Mouse (Mus musculus): ENCODE data around the gene Dpp9. TPM values are rescaled to one million over a fixed set of nuclear protein-coding genes. Genes with fewer than 3 reads are reported as not detected.

Dpp9 gene
- polyA plus RNA-seq, 1 experiment from 2014 or later, result 43.0 TPM

DNA sequence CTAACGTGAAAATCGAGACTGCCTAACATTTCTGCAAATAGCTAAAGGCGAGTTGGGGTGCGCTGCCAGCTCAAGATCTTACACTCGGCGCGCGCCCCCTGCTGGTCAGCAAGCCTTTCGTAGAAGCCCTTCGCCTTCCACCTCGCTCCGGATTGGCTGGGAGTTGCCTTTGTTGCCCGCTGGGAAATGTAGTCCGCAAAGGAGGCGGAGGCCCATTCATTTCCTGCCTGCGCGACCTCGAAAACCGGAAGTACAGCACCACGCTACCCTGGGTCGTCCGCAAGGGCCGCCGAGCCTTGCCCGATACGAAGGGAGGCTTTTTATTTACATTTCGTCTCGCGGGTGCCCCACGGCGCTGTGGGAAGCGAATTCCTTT, 37.1 kb upstream of the Dpp9 start:
- Histone ChIP-seq H3K4me3 (peak overlapping the region; percentile 74), H3K27ac (peak overlapping the region; percentile 86), H3K36me3 (peaks cover 32% of the 10 kb centered on the region), H3K27me3 (ENCODE audit: insufficient read depth, poor library complexity, severe bottlenecking) (no peaks in the 10 kb centered on the region), H3K4me1 (replicated peaks) (peaks cover 44% of the 10 kb centered on the region), H3K9me3 (no peaks in the 10 kb centered on the region)
- under 1% methylated on average over 32 of the region's 32 CpGs for WGBS
- peak; percentile 98 for DNase-seq (ENCODE audit: low spot score)

DNA sequence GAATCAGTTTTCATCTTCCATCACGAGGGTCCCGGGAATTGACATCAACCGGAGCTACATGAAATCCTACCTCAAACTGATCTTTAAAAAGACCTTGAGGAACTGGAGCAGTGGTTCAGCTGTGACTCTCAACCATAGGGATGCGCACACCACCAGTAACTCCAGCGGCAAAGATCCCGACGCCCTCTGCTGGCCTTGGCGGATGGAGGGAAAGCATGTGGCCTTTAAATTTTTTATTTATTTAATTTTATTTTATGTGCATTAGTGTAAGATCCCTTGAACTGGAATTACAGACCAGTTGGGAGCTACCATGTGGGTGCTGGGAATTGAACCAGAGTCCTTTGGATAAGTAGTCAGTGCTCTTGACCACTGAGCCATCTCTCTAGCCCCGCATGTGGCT, 36.7 kb upstream of the Dpp9 start:
- Histone ChIP-seq H3K27ac (peak overlapping the region; percentile 86; the same call in 1 of the 2 replicates), H3K9me3 (no peaks in the 10 kb centered on the region), H3K36me3 (peaks cover 28% of the 10 kb centered on the region), H3K4me3 (peak overlapping the region; percentile 74), H3K4me1 (replicated peaks) (peaks cover 48% of the 10 kb centered on the region), H3K27me3 (ENCODE audit: insufficient read depth, poor library complexity, severe bottlenecking) (no peaks in the 10 kb centered on the region)
- no peak for DNase-seq (ENCODE audit: low spot score)
- 19% methylated on average over 9 of the region's 9 CpGs for WGBS

DNA sequence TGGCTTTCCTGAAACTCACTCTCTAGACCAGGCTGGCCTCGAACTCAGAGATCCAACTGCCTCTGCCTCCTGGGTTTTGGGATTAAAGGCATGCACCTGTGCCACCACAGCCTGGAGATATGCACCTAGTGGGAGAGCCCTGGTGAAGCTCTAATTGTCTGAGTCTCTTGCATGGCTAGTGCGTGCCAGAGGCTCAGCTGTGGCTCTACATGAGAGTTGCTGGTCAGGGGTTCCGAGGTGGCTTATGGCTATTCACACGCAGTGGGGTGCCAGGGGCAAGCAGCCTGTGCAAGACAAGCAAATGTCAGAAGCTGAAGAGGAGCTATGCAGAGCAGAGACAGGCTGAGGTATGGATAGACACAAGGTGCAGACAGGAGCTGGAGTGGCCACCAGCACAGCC, 36.0 kb upstream of the Dpp9 start:
- Histone ChIP-seq H3K4me1 (replicated peaks) (peaks cover 43% of the 10 kb centered on the region), H3K4me3 (no peak overlapping the region), H3K9me3 (no peaks in the 10 kb centered on the region), H3K36me3 (peaks cover 20% of the 10 kb centered on the region), H3K27ac (no peak overlapping the region), H3K27me3 (ENCODE audit: insufficient read depth, poor library complexity, severe bottlenecking) (no peaks in the 10 kb centered on the region)
- 84% methylated on average over 4 of the region's 4 CpGs for WGBS
- no peak for DNase-seq (ENCODE audit: low spot score)

DNA sequence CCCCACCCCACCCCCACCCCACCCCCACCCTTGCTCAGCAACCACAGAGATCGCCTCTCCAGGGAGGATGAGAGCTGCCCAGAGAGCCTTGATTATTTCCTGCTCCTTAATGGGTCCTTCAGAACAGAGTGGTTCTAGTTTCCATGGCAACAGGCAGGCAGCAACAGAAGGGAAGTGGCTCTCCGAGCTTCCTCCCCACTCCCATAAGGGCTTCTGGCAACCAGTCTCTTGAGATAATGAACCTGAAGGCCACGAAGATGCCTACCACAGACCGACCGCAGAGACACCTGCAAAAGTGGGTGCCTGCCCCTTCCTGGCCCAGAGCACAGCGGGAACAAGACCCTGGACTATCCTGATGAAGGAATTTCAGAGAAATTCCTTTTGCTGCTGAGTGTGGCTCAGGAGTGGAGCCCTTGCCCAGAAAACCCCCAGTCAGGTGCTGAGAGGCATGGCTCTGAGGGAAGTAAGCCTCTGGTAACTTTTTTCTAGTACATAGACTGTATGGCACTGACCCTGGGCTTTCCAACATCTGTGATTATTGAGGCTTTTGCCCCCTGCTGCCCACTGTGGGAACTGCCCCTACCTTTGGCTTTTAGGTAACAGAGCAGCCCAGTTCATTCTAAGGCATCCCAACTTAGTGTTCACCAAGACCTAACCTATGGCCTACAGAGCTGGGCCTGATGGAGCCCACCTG, 32.6 kb upstream of the Dpp9 start:
- 28% methylated on average over 6 of the region's 6 CpGs for WGBS
- Histone ChIP-seq H3K4me1 (replicated peaks) (peaks cover 16% of the 10 kb centered on the region), H3K4me3 (0 out of 2 replicates have a peak overlapping the region, but pooled peaks have one; percentile 18), H3K27ac (0 out of 2 replicates have a peak overlapping the region, but pooled peaks have one; percentile 35), H3K9me3 (no peaks in the 10 kb centered on the region), H3K27me3 (ENCODE audit: insufficient read depth, poor library complexity, severe bottlenecking) (0 out of 2 replicates have a peak, but pooled peaks cover 3% of the 10 kb centered on the region), H3K36me3 (no peaks in the 10 kb centered on the region)
- peak; percentile 68 for DNase-seq (ENCODE audit: low spot score)

DNA sequence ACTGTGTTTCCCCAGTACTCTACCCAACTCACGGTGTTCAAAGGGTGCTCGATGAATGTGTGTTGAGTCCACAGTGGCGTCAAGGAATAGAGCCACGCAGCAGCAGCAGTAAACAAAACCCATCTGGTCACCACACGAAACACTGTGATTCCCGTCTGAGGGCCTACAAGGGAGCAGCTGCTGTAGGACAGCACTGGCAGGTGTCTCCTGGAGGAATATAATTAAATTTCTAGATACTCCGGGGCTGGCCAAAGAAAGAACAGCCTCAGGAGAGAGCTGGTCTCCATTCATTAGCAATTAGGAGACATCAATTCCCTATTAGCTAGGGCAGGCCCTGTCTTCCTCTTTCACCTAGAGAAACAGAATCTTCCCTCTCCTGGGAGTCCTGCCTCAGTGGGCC, 26.9 kb upstream of the Dpp9 start:
- H3K27ac ChIP-seq, result no peak overlapping the region
- 72% methylated on average over 7 of the region's 7 CpGs for WGBS
- H3K4me3 ChIP-seq, result no peak overlapping the region
- H3K27me3 ChIP-seq (ENCODE audit: insufficient read depth, poor library complexity, severe bottlenecking), result peaks cover 21% of the 10 kb centered on the region
- no peak for DNase-seq (ENCODE audit: low spot score)
- no peaks in the 10 kb centered on the region for H3K9me3 ChIP-seq
- H3K36me3 ChIP-seq, result no peaks in the 10 kb centered on the region
- peaks cover 10% of the 10 kb centered on the region for H3K4me1 ChIP-seq (replicated peaks)

DNA sequence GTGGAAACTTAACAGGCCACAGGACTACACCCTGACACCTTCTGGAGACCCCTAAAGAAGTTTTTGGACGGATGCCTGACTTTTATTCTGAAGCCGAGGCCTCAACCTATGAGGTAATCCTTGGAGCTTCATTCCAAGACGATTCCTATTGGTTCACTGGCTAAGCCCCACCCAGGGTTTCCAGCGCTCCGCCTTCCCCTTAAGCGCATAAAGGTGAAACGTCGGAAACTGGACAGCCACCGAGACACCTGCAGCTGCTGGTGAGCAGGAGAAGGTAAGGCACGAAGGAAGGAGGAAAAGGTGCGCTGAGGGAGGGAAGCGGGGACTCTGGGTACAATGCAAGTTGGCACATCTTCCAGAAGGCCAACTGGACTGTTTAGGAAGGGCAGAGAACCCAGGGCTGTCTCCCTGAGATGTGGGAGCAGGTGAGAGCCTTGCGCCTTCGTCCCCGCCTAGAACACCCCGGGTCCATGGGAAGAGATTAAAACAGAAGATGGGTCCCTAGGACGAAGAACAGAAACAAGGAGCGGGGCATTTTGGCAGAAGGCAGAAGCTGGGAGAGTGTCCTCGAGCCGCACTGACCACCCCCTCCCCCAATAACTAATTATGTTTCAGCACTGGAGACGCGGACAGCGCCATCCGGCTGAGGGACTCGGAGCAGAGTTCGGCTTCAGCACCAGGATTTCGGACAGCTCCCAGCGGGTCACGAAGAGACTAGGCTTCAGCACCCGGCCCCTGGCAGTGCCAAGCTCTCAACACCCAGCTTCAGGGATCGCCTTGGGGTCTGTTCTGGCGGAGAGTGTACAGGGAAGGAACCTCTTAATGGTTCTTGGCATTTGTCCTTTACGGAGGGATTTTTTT, 23.1 kb upstream of the Dpp9 start:
- peaks cover 20% of the 10 kb centered on the region for H3K27me3 ChIP-seq (ENCODE audit: insufficient read depth, poor library complexity, severe bottlenecking)
- H3K9me3 ChIP-seq, result no peaks in the 10 kb centered on the region
- 1% methylated on average over 33 of the region's 33 CpGs for WGBS
- H3K36me3 ChIP-seq, result no peaks in the 10 kb centered on the region
- peak overlapping the region; percentile 41 for H3K4me3 ChIP-seq
- peak; percentile 89 for DNase-seq (ENCODE audit: low spot score)
- H3K27ac ChIP-seq, result no peak overlapping the region
- H3K4me1 ChIP-seq (replicated peaks), result peaks cover 14% of the 10 kb centered on the region

DNA sequence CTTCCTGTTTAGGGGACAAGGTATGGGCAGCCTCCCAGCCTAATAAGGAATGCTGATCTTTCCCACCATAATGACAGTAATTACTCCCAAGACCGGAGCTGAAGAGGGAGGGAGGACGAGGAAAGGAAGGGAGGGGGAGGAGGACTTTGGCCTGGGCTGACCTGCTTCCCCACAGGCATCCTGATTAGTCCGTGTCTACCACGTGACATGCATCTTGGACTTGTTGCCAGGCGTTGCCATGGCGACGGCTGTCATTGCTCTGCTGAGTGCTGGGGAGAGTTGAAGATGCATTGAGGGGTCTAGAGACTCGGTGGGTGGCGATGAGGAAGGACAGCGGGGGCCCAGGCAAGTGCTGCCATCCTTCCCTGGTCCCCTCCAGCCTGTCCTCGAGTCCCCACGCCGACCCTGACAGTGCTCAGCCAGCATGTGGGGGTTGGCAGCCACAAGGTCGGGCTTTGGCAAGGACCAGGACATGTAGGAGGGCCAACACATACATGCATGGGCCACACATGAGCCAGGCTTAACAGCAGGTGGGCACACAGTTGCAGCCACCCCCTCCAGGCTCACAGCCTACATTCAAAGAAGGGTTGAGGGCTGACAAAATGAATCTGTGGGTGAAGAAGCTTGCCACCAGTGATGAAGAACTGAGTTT, 15.2 kb upstream of the Dpp9 start:
- Histone ChIP-seq H3K36me3 (no peaks in the 10 kb centered on the region), H3K9me3 (no peaks in the 10 kb centered on the region), H3K4me1 (replicated peaks) (peaks cover 19% of the 10 kb centered on the region), H3K27ac (no peak overlapping the region), H3K4me3 (peak overlapping the region; percentile 16; the same call in 1 of the 2 replicates), H3K27me3 (ENCODE audit: insufficient read depth, poor library complexity, severe bottlenecking) (no peaks in the 10 kb centered on the region)
- peak; percentile 81 for DNase-seq (ENCODE audit: low spot score)
- 2% methylated on average over 14 of the region's 14 CpGs for WGBS

DNA sequence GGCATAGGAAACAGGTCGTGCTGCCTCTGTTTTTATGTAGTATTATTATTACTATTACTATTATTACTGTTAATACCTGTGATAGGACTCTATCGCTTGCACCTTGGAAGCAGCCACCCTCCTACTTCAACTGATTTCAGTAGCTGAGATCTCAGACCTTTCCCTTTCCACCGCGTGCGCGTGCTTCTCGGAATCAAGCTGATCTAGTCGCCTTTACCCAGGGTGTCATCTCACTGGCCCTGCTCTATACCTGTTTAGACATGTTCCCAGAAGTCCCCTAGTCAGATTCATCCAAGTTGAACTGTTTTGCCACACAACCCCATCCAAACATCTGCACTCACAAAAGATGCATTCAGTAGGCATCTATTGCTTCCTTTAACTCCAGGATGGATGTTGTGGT, 14.7 kb upstream of the Dpp9 start:
- WGBS, result 60% methylated on average over 8 of the region's 8 CpGs

DNA sequence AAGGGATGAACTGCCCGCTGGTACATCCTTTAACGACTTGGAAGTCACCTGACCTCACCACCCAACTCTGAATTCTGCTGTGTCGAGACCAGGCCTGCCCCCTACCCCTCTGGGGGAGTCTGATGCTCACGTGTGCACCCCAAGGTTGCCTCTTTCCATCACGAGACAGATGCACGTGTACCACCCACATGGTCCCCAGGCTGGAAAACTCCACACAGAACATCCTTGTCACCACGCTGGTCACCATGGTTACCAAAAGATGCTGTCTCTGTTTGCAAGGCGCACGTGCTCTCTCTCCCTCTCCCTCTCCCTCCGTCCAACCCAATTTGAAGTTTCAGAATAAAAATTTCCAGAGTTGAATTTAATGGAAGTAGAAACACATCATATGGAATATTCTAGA, 11.2 kb upstream of the Dpp9 start:
- 64% methylated on average over 10 of the region's 10 CpGs for WGBS
- no peak for DNase-seq (ENCODE audit: low spot score)

More for the DNA sequence above, 14.7 kb upstream of the Dpp9 start:
- Histone ChIP-seq H3K36me3 (no peaks in the 10 kb centered on the region), H3K4me1 (replicated peaks) (peaks cover 19% of the 10 kb centered on the region), H3K4me3 (peak overlapping the region; percentile 16; the same call in 1 of the 2 replicates), H3K27ac (no peak overlapping the region), H3K9me3 (no peaks in the 10 kb centered on the region), H3K27me3 (ENCODE audit: insufficient read depth, poor library complexity, severe bottlenecking) (no peaks in the 10 kb centered on the region)
- no peak for DNase-seq (ENCODE audit: low spot score)

DNA sequence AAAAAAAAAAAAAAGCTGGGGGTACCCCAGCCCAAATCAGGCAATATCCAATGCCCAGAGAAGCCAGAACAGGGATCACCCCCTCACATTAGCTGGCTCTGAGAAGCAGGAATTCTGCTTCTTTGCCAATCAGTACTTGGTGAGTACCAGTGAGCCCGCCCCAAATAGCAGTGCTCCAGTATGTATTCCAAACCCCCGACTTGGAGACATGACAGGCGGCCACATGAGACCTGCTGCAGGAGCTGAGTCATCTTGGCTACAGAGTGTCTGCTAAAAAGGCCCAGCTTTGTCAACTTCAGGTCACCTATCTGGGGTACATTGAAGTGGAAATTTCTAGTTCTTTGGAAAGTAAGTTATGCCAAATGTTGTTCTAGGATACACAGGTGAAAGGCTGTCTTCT, 7.9 kb upstream of the Dpp9 start:
- no peak for DNase-seq (ENCODE audit: low spot score)
- H3K27me3 ChIP-seq (ENCODE audit: insufficient read depth, poor library complexity, severe bottlenecking), result no peaks in the 10 kb centered on the region
- no peak overlapping the region for H3K27ac ChIP-seq
- H3K36me3 ChIP-seq, result no peaks in the 10 kb centered on the region
- no peak overlapping the region for H3K4me3 ChIP-seq
- no peaks in the 10 kb centered on the region for H3K9me3 ChIP-seq
- H3K4me1 ChIP-seq (replicated peaks), result no peaks in the 10 kb centered on the region
- WGBS, result 73% methylated on average over 3 of the region's 3 CpGs

More for the DNA sequence above, 11.2 kb upstream of the Dpp9 start:
- H3K36me3 ChIP-seq, result no peaks in the 10 kb centered on the region
- no peaks in the 10 kb centered on the region for H3K9me3 ChIP-seq
- H3K27me3 ChIP-seq (ENCODE audit: insufficient read depth, poor library complexity, severe bottlenecking), result no peaks in the 10 kb centered on the region
- no peak overlapping the region for H3K4me3 ChIP-seq
- H3K27ac ChIP-seq, result no peak overlapping the region
- H3K4me1 ChIP-seq (replicated peaks), result peaks cover 12% of the 10 kb centered on the region

DNA sequence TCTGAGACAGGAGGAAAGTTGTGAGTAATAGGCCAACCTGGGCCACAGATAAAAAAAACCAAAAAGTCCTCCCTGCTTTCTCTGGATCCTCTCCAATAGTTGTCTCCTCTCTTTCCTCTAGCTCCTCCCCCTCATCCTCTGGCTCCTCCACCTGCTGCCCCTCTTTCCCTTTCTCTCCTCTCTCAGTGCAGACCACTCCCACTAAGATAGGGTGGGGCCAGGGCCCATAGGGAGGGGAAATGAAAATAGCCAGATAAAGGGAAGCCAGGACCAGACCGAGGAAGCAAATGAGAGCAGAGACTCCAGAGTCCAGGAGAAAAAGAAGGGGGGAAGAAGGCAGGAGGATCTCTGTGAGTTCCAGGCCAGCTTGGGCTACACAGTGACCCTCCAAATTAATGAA, 6.2 kb upstream of the Dpp9 start:
- H3K36me3 ChIP-seq, result no peaks in the 10 kb centered on the region
- H3K4me1 ChIP-seq (replicated peaks), result peaks cover 3% of the 10 kb centered on the region; the same call in 1 of the 2 replicates
- H3K27me3 ChIP-seq (ENCODE audit: insufficient read depth, poor library complexity, severe bottlenecking), result no peaks in the 10 kb centered on the region
- H3K4me3 ChIP-seq, result no peak overlapping the region
- H3K9me3 ChIP-seq, result no peaks in the 10 kb centered on the region
- WGBS, result 33% methylated on average over 1 of the region's 1 CpGs
- DNase-seq (ENCODE audit: low spot score), result no peak
- H3K27ac ChIP-seq, result no peak overlapping the region

DNA sequence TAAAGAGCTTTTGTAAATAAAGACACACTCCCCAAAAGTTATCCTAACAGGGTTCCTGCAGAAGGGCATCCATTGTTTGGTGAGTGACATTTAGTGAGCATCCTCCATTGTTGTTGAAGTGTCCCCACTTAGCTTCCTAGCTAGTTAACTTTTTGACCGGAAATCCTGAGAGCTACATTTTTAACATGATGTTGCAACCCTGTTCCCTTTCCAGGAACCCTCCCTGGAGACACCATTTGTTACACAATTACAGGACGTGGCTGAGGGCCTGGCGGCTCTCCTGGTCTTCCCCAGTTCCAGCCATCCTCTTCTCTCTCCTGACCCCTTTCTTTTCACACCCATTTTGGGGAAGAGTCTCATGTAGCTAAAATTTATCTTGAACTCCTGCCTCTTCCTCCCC, 1.1 kb upstream of the Dpp9 start:
- H3K4me3 ChIP-seq, result peak overlapping the region; percentile 95; the same call in 1 of the 2 replicates
- WGBS, result 75% methylated on average over 3 of the region's 3 CpGs

More for the DNA sequence above, 1.1 kb upstream of the Dpp9 start:
- Histone ChIP-seq H3K27me3 (ENCODE audit: insufficient read depth, poor library complexity, severe bottlenecking) (no peaks in the 10 kb centered on the region), H3K36me3 (peaks cover 14% of the 10 kb centered on the region), H3K4me1 (replicated peaks) (peaks cover 36% of the 10 kb centered on the region), H3K9me3 (no peaks in the 10 kb centered on the region), H3K27ac (no peak overlapping the region)
- DNase-seq (ENCODE audit: low spot score), result no peak
